Mouse (Mus musculus) c-Kit-positive CD71-negative TER-119-negative erythroid progenitor cells, embryonic 14.5 days (primary cell): Measurements from ENCODE around the gene Fdps.
A peak's percentile ranks its signal among the peaks of the same experiment; 100 is the strongest.
"Not testable (repeated sequence)": the region's sequence is repeated elsewhere in the genome, so short reads cannot be mapped to it uniquely, and the experiment has no call there.

Experiments used
- DNase-seq: peaks from one replicate; pipeline ENCODE4 v3.0.0-alpha.2; 2013; ENCODE audit warnings: low read depth

The Fdps gene

DNA sequence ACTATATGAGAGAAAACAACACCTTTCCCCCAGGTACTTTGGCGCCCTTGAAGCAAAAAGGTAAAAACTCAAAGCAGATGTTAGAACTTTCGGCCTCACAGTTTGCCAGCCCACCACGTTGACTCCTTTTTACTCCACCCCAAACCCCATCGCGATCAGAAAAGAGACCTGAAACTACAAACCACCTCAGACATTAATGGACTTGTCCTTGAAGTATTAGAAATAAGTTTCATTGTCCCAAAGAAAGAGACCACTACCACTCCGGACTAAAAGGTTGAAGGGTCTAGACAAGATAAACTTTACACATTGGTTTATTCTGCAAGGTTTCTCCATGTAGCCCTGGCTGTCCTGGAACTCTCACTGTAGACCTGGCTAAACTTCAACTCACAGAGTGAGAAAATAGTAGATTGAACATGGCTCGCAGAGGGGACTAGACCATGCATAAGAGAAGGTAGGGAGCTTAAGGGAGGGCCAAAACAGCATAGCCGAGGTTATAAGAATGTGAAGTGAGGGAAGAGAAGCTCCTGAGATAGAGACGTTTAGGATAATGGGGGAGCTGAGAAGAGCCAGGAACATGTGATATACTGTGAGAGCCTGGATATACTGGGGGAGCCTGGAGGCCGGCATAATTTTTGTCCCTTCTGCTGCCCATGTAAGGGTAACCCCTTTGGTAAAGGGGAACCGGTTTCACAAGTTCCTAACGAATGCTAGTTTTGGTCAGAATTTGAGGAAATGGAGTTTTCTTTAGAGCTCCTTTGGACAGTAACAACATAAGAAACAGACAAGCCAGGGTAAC lies 934 bp upstream of the Fdps start:
- DNase-seq = no peak

DNA sequence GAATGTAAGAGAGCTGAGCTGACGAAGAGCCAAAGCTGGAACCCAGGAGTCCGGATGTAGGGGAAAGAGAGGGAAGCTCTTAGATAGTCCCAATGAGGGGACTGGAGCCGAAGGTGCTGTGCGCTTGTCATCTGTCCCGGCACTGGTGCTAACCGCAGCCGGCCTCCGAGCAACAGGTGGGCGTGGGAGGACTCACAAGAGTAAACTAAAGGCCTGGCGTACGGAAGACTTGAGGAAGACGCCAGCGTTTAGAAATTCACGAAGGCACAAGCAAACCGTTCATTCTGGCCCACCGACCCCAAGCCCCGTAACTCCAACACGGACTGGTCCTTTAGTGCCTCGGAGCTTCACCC lies 324 bp downstream of the Fdps start:
- no peak for DNase-seq

DNA sequence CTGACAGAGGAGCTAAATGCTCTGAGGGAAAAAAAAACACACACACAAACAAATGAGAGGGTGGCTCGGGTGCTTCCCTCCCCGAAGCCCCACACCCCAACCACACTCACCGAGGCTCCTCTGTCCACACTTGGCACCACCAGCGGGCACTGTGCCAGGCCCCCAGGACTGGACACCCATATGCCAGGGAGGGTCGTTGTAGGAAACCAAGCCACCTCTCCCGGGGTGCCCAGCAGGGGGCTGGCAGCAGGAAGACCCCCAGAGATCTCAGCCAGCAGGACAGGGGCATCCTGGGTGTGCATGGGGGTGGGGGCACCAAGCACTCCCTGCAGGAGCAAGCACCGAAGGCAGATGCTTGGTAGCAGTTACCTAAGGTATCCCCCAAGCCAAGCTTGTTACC lies 948 bp downstream of the Fdps start, which contains the start of gene Gm43738:
TSS of gene Gm43738 (minus strand) at position 289 of the 400 bp plus-strand sequence.
- DNase-seq = no peak

DNA sequence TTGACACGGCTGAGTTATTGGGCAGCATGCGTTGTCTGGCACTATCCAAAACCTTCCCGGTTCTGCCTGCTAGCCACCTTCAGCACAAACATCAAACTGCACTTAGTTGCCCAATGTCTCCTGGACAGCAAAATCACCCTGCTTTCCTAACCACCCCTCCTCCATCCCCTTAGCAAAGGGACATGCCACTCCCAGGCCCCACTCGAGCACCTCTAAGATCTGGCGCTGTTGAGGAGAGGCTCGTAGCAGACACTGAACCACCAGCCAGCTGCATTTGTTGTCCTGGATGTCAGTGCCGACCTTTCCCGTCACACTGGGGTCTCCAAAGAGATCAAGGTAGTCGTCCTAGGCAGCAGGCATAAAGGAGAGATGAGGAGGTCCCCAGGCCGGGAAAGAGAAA lies 7.7 kb downstream of the Fdps start:
- DNase-seq = no peak

DNA sequence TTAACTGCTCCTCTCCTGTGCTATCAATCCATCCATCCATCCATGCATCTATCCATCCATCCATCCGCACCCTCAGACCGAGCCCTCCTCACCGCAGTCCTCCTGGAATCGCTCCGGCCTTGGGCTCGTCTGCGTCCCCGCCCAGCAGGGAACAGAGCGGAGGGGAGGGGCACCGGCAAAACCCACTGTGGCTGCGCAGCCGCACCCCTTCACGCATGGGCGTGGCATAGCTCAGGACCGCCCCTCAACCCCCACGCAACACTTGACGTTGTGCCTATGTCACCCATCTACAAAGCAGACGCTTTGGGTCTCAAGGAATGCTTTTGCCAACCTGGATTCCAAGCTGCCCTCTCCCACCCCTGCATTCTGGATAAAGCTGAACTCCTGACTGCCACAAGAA lies 8.6 kb downstream of the Fdps start, which contains the start of gene Rusc1:
TSS of gene Rusc1 (minus strand) at position 137 of the 400 bp plus-strand sequence.
- DNase-seq = no peak

DNA sequence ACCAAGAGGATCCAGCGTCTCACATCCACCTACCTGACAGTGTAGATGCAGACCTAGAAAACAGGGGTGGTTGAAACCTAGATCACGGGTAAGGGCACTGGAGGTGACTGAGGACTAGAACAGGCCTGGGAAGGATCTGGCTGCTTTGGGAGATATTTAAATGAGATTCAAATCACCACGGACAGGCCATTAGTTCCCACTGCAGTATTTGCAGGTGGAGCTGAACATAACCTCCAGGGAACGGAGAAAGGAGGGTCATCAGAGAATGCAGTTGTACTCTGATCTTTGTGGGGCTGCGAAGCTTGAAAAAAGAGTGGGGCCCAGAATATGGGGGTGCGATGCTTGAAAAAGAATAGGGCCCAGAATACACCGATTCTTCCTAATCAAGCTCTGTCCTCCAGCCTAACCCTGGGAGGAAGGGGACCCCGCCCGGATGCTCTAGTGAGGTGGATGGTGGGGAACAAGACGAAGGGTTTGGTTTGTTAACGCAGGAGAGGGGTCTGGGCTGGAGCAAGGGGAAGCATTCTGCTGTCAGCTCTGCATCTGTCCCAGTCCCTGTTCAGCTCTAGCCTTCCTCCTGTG lies 9.2 kb downstream of the Fdps start:
- no peak for DNase-seq

DNA sequence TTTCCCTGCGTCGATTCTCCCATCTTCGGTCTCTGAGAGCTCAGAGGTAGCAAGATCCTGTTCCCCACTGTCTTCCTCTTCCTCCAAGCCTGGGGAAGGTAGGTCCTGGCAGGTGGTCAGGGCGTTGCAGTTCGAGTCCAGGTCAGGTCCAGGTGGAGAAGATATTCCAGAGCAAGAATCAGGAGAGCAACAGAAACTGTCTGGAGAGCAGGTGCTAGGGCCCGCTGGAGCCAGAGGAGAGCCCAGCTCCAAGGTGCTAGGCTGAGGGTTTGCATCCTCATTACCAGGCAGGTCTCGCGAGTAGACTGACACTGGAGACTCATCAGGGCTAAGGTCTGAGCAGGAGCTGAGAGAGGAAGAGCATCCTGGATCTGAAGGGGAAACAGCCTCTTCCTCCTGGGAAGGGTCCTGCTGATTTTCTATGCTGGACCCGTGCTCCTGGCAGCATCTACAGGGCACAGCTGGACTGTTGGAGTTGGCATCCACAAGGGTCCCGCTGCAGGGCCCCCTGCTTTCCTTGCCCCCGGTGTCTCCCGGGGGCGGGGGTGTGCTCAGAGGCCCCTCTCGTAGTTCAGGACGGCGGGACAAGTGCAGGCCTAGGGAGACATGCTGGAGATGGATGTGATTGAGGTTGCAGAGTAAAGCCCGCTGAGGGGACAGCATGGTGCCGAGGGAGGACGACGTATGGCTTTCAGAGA lies 9.8 kb downstream of the Fdps start:
- DNase-seq = no peak

DNA sequence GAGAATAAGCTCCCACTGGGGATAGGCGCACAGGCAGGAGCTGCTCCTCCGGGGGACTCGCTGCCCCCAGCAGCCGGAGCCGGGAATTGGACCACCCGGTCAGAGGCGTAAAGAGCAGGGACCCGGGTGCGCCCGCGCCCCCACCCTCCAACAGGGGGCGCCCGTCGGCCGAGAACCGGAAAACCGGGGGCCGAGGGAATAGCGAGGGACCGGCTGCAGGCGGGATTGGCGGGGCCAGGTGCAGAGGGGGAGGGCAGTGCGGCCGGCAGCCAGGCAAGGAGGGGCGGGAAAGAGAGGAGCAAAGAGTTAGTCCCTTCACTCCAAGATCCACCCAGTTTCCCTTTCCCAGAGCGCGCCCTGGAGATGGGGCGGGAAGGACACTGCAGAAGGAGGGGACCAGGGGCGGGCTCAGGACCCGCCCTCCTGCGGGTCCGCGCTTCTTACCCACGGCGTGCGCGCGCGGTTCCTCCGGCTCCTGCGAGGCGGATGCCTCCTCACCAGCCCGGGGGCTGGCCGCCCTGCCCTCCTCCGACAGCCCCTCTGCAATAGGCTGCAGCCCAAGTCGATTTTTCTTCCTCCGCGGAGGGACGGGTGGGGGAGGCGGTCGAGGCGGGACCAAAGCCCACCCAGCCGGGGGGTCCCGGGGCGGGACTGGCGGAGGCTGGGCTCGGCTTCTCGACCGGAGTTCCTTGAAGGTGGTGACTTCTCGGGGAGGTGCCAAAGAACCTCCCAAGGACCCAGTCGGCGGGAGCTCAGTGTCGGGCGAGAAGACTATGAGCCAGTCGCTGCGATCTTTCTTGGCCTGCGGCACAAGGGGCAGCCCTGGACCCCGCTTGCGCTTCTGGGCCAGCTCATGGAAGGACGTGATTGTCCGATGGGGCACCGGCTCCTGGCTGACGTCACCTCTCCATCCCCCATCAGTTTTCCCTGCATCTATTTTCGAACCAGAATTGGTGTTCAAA lies 10.8 kb downstream of the Fdps start:
- DNase-seq = no peak

DNA sequence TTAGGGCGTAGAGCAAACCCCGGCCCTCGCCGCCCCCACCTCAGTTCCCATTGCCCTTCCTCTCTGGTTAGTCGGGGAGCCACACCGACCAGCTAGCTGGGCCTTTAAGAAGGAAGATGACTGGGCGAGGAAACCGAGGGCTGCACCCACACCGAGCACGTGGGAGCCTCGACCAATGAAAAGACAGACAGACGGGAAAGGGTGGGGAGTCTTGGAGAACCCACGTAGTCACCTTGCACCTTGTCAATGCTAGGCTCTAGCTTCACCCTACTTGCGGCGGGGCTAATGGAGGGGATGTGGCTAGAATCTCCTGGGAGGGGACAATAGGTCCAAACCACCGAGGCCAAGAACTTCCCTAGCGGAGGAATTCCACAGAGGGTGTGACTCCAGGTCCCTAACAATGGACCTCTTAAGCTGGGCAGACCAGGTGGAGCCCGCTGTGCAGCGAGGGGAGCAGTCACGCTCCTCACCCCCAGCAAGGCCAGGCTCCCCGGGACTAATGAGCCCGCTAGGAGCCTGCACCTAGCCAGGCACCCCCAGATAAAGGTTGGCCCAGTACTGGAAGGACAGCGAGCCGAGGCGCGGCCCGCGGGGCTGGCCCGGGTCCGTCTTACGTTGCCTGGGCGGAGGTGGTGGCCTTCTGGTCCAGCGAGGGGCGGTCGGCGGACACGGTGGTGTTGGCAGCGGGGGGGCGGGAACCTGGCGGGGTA lies 11.7 kb downstream of the Fdps start:
- DNase-seq = peak; percentile 83

DNA sequence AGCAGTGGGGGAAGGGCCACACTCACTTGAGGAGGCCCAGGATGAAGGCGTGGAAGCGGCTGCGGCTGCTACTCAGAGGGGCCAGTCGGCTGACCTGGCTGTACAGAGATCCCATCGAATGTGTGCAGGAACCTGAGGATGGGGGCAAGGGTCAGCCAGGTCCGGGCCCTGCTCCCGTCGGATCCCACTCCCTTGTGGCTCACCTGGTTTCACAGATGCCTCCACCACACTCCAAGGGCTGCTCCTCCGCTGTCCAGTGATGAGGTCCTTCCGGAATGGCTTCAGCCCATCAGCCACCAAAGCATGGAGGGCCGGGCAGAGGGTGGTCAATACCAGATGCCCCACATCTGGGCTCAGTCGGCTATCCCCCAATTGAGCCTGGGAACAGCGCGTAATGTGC lies 12.8 kb downstream of the Fdps start:
- no peak for DNase-seq

DNA sequence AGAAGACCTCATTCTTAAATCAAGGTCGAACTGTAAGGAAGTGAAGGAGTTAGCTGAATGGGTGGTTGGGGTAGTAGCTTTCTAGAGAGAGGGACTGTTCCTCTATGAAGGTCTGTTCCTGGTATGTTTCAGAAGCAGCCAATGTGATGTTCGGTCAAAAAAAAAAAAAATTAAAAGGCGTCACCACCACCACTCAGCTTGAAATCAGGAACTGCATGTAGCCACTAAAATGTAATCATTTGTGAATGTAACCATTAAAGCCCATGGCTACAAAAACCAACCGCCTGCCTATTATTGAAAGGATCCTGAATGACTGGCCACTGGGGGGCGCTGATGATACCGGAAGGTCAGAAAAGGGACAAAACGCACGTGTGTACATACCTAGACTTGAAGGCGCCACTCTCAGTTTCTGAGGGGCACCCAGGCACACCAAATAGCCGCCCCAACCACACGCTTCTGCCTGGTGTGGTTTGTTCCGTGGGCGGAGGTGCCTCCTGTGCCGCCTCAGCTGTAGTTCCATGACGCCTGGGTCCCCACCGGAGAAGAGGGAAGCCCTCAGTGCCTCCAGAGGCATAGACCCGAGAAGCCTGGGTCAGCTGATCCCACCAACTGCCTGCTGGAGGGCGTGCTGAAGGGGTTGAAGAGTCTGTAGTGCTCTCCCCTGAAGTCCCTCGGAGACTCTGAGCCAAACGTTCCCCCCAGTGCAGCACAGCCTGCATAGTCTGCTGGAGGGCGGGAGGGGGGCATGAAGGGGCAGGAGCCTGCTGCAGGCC lies 14.2 kb downstream of the Fdps start:
- peak; percentile 96 for DNase-seq

DNA sequence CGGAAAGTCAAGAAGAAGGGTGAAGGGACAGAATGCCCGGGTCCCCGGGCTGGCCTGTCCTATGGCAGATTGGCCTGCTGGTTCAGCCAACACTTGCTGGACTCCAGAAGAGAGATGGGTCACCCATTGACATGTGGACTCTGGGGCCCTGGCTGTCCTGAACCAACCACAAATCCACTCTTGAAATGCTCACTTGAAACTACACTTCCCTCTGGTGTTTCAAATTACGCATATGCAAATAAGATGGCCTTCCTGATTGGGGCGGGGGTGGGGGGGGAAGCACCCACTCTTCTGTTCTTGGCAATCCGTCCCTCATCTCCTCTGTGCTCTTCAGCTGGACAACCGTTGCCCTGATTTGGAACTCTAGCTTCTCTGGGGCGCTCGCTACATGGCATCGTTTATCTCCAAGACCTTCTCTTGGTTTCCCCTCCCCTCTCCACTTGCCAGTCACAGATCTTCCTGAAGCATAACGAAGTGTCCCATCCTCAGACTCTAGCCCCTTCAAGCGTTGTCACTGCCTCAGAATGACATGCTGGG lies 17.0 kb downstream of the Fdps start:
- DNase-seq = no peak

DNA sequence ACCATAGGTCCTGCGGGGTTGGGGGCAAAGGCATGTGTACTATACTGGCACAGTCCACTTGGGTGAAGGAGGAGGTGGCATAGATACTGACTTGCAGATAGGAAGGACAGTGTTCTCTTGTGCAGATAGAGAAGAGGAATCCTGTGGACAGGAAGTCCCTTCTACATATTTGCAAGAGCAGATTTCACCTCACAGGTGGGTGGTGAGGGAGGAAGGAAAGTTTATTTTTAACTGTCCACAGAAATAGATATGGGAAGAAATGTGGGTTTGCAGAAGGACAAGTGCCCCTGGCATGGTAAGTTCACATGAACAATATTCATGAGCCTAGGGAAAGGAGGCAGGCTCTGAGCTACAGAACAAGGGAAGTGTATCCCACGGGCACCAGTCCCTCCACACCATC lies 17.6 kb downstream of the Fdps start:
- no peak for DNase-seq

DNA sequence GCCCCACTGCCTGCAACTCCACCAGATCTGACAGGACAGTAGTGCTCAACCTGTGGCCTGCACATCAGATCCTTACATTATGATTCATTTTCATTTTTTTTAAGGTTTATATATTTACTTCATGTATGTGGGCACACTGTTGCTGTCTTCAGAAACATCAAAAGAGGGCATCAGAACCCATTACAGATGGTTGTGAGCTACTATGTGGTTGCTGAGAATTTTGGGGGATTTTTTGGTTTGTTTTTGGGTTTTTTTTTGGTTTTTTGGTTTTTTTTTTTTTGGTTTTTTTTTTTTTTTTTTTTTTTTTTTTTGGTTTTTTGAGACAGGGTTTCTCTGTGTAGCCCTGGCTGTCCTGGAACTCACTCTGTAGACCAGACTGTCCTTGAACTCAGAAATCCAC lies 19.5 kb downstream of the Fdps start:
- not testable (repeated sequence) for DNase-seq

DNA sequence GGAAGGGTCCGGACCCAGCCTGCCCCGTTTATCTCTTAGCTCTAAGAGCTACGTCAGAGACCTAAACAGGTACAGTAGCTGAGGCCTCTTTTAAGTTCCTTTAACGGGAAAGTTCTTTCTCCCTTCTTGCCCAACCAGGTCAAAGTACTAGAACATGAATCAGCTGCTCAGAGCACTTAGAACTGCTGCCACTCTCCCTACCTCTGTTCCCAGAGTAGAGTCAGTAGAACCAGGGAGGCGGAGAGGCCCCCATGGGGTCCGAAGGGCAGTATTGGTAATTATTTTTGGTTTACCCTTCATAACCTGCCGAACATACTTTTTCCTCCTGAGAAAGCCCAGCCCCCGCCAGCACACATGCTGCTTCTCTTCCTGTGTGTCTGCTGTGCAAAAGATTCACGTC lies 24.4 kb downstream of the Fdps start:
- DNase-seq = no peak

DNA sequence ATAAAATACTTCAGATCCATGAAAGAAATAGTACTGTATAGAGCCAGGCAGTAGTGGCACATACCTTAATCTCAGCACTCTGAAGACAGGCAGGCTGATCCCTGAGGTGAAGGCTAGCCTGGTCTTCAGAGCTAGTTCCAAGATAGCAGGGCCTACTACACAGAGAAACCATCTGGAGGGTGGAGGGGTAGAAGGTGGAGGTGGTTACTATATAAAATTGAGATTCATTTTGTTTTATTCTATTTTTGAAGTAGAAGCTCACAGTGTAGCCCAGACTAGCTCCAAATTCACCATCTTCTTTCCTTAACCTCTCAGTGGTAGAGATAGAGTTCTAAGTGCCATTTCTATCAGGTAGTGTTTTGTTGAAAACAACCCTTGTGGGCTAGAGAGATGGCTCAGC lies 34.5 kb downstream of the Fdps start:
- DNase-seq = no peak

DNA sequence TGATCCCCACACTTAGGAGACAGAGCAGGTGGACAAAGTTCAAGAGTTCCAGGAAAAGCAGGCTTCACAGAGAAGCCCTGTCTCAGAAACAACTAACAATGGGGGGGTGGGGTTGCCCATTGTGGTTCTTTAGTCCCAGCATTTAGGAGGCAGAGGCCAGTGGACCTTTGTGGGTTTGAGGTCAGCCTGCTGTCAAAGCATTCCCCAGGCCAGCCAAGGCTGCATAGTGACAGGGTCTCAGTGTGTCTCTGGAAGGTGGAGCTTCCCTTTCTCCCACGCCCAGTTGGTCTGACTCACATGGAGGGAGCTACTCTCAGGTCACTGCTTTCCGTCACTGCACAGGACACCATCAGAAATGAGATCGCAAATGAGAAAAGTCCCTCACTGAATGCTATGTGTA lies 40.1 kb downstream of the Fdps start:
- no peak for DNase-seq

DNA sequence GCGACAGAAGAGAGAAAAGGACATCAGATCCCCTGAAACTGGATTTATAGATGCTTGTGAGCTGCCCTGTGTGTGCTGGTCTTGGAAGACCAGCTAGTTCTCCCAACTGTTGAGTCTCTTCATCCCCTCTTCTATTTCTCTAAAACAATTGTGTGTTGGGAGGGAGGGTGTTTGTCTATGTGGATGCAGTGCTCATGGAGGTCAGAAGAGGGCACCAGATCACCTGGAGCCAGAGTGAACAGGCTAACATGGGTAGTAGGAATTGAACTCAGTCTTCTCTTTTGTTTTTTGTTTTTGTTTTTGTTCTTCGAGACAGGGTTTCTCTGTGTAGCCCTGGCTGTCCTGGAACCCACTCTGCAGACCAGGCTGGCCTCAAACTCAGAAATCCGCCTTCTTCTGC lies 43.0 kb downstream of the Fdps start:
- peak; percentile 35 for DNase-seq

DNA sequence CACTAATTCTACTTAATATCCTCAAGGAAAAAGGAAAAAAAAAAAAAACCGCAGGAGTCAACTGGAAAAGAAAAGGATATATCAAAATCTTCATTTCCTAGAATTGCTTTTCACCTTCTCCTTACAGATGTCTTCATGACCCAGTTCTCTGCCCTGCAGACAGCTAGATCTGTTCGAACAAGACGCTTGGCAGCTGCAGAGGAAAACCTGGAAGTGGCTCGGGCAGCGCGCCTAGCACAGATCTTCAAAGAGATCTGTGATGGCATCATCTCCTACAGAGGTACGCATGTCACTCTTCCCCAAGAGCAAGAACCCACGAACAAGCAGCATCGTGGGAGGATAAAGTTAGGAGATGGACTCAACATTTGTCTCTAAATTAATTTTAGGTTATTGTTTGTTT lies 43.4 kb downstream of the Fdps start:
- DNase-seq = no peak
